Mouse (Mus musculus) embryonic facial prominence, embryonic 12.5 days (tissue): ENCODE measurements around the gene Serpinb8. TPM values are rescaled to one million over a fixed set of nuclear protein-coding genes. Genes with fewer than 3 reads are reported as not detected.

Source experiments
- ATAC-seq: fragments of 200-750 bp; cut with Nextera tagmentation; 2 replicates; pipeline ENCODE4 v1.8.0; 2017; ENCODE audit not compliant: insufficient number of reproducible peaks, insufficient read depth, low FRiP score, low TSS enrichment
- H3K27ac ChIP-seq: fragments of 300-500 bp; sonication (generic); 2 replicates; pipeline ENCODE4 v1.5.1; 2016; ENCODE audit warnings: mild to moderate bottlenecking
- H3K27me3 ChIP-seq: fragments of 300-500 bp; sonication (generic); 2 replicates; pipeline ENCODE4 v1.6.1; 2016; ENCODE audit warnings: mild to moderate bottlenecking, moderate library complexity
- H3K36me3 ChIP-seq: fragments of 300-500 bp; sonication (generic); 2 replicates; pipeline ENCODE4 v1.6.1; 2016; ENCODE audit warnings: mild to moderate bottlenecking
- H3K4me1 ChIP-seq: fragments of 300-500 bp; sonication (generic); 2 replicates; pipeline ENCODE4 v1.6.1; 2016
- H3K4me2 ChIP-seq: fragments of 300-500 bp; sonication (generic); replicated peaks from 2 replicates; pipeline ENCODE4 v1.6.1; 2016; ENCODE audit warnings: mild to moderate bottlenecking, moderate library complexity
- H3K4me3 ChIP-seq: fragments of 300-500 bp; sonication (generic); 2 replicates; pipeline ENCODE4 v1.5.1; 2016; ENCODE audit warnings: mild to moderate bottlenecking
- H3K9ac ChIP-seq: fragments of 300-500 bp; sonication (generic); 2 replicates; pipeline ENCODE4 v1.6.1; 2016; ENCODE audit warnings: mild to moderate bottlenecking, moderate library complexity
- H3K9me3 ChIP-seq: fragments of 300-500 bp; sonication (generic); 2 replicates; pipeline ENCODE4 v1.6.1; 2016; ENCODE audit warnings: mild to moderate bottlenecking, moderate library complexity
- WGBS: fragments of 180-500 bp; shearing (Covaris S2); methylation state at CpG from one replicate; pipeline ENCODE4 v1.1.7; 2016; 5-methylcytosine and 5-hydroxymethylcytosine counted together
- polyA plus RNA-seq: library from polyadenylated mRNA; unstranded; fragments of >200 nt; fragmentation: Nextera tagmentation; extraction: Ambion mirVana; gene quantifications from 2 replicates; pipeline ENCODE4 v1.2.1, GENCODE M21; 2016

Serpinb8 gene
- polyA plus RNA-seq, result 1.3 and 1.4 TPM in 2 replicates

- H3K9ac ChIP-seq, result no peak within 1 kb of the TSS
- WGBS, result 57% methylated on average over 10 of the region's 10 CpGs
- no peaks in the 10 kb centered on the region for H3K27me3 ChIP-seq
- 0 out of 2 replicates have a peak, but pooled peaks cover 3% of the 10 kb centered on the region for H3K4me1 ChIP-seq
- no peak for ATAC-seq
- no peak within 1 kb of the TSS for H3K4me2 ChIP-seq
- H3K27ac ChIP-seq, result no peak within 1 kb of the TSS
- no peaks in the 10 kb centered on the region for H3K9me3 ChIP-seq
- no peaks in the 10 kb centered on the region for H3K36me3 ChIP-seq
- no peak within 1 kb of the TSS for H3K4me3 ChIP-seq
Observed at GRCm38 (mm10) chr1:107589691-107590470, at the start of gene Serpinb8. Gene Serpinb8 (plus strand): TSS chr1:107590006.

- H3K9ac ChIP-seq, result no peak overlapping the region
- no peak overlapping the region for H3K4me3 ChIP-seq
- no peak overlapping the region for H3K4me2 ChIP-seq
- ATAC-seq, result no peak
- H3K36me3 ChIP-seq, result no peaks in the 10 kb centered on the region
- H3K9me3 ChIP-seq, result no peaks in the 10 kb centered on the region
- WGBS, result 90% methylated on average over 3 of the region's 3 CpGs
- H3K27ac ChIP-seq, result no peak overlapping the region
- H3K4me1 ChIP-seq, result no peaks in the 10 kb centered on the region
- H3K27me3 ChIP-seq, result no peaks in the 10 kb centered on the region
Observed at GRCm38 (mm10) chr1:107559494-107559893, 30.3 kb upstream of the Serpinb8 start.

- no peaks in the 10 kb centered on the region for H3K36me3 ChIP-seq
- H3K27ac ChIP-seq, result no peak overlapping the region
- no peak overlapping the region for H3K9ac ChIP-seq
- H3K4me2 ChIP-seq, result no peak overlapping the region
- no peaks in the 10 kb centered on the region for H3K27me3 ChIP-seq
- 65% methylated on average over 1 of the region's 1 CpGs for WGBS
- no peak for ATAC-seq
- H3K4me1 ChIP-seq, result no peaks in the 10 kb centered on the region
- H3K9me3 ChIP-seq, result no peaks in the 10 kb centered on the region
- H3K4me3 ChIP-seq, result no peak overlapping the region
Observed at GRCm38 (mm10) chr1:107562110-107562509, 27.7 kb upstream of the Serpinb8 start.

- H3K9me3 ChIP-seq, result no peaks in the 10 kb centered on the region
- H3K4me2 ChIP-seq, result no peak overlapping the region
- no peaks in the 10 kb centered on the region for H3K4me1 ChIP-seq
- no peak overlapping the region for H3K4me3 ChIP-seq
- no peak overlapping the region for H3K9ac ChIP-seq
- ATAC-seq, result no peak
- no peaks in the 10 kb centered on the region for H3K27me3 ChIP-seq
- H3K36me3 ChIP-seq, result no peaks in the 10 kb centered on the region
- H3K27ac ChIP-seq, result no peak overlapping the region
Observed at GRCm38 (mm10) chr1:107565644-107566043, 24.2 kb upstream of the Serpinb8 start.

GRCm38 (mm10) chr1:107576094-107576493 is 13.7 kb upstream of the Serpinb8 start:
- Histone ChIP-seq H3K9ac (no peak overlapping the region), H3K27me3 (no peaks in the 10 kb centered on the region), H3K9me3 (no peaks in the 10 kb centered on the region), H3K4me3 (no peak overlapping the region), H3K27ac (no peak overlapping the region), H3K4me1 (no peaks in the 10 kb centered on the region), H3K36me3 (no peaks in the 10 kb centered on the region), H3K4me2 (no peak overlapping the region)
- WGBS, result 91% methylated on average over 2 of the region's 2 CpGs
- ATAC-seq, result no peak

- no peaks in the 10 kb centered on the region for H3K36me3 ChIP-seq
- no peak overlapping the region for H3K27ac ChIP-seq
- ATAC-seq, result no peak
- no peak overlapping the region for H3K9ac ChIP-seq
- H3K4me3 ChIP-seq, result no peak overlapping the region
- no peaks in the 10 kb centered on the region for H3K27me3 ChIP-seq
- no peaks in the 10 kb centered on the region for H3K9me3 ChIP-seq
- H3K4me1 ChIP-seq, result no peaks in the 10 kb centered on the region
- no peak overlapping the region for H3K4me2 ChIP-seq
- WGBS, result 88% methylated on average over 1 of the region's 1 CpGs
Observed at GRCm38 (mm10) chr1:107577514-107577913, 12.3 kb upstream of the Serpinb8 start.

- H3K4me3 ChIP-seq, result no peak overlapping the region
- no peaks in the 10 kb centered on the region for H3K36me3 ChIP-seq
- no peak for ATAC-seq
- no peak overlapping the region for H3K9ac ChIP-seq
- H3K27ac ChIP-seq, result no peak overlapping the region
- WGBS, result 77% methylated on average over 1 of the region's 1 CpGs
- no peaks in the 10 kb centered on the region for H3K4me1 ChIP-seq
- no peaks in the 10 kb centered on the region for H3K27me3 ChIP-seq
- H3K9me3 ChIP-seq, result no peaks in the 10 kb centered on the region
- H3K4me2 ChIP-seq, result no peak overlapping the region
Observed at GRCm38 (mm10) chr1:107581220-107581619, 8.6 kb upstream of the Serpinb8 start.

- Histone ChIP-seq H3K4me1 (no peaks in the 10 kb centered on the region), H3K9ac (no peak overlapping the region), H3K36me3 (no peaks in the 10 kb centered on the region), H3K27me3 (no peaks in the 10 kb centered on the region), H3K4me2 (no peak overlapping the region), H3K27ac (no peak overlapping the region), H3K9me3 (no peaks in the 10 kb centered on the region), H3K4me3 (no peak overlapping the region)
- ATAC-seq, result no peak
Observed at GRCm38 (mm10) chr1:107582900-107583299, 6.9 kb upstream of the Serpinb8 start.

GRCm38 (mm10) chr1:107583958-107584376 is 5.8 kb upstream of the Serpinb8 start:
- Histone ChIP-seq H3K9ac (no peak overlapping the region), H3K4me2 (no peak overlapping the region), H3K27ac (no peak overlapping the region), H3K27me3 (no peaks in the 10 kb centered on the region), H3K4me1 (no peaks in the 10 kb centered on the region), H3K4me3 (no peak overlapping the region), H3K36me3 (no peaks in the 10 kb centered on the region), H3K9me3 (no peaks in the 10 kb centered on the region)
- 41% methylated on average over 1 of the region's 1 CpGs for WGBS
- no peak for ATAC-seq

GRCm38 (mm10) chr1:107584932-107585331 is 4.9 kb upstream of the Serpinb8 start:
- H3K4me3 ChIP-seq, result no peak overlapping the region
- no peak overlapping the region for H3K4me2 ChIP-seq
- H3K9ac ChIP-seq, result no peak overlapping the region
- 86% methylated on average over 3 of the region's 3 CpGs for WGBS
- ATAC-seq, result no peak
- H3K36me3 ChIP-seq, result no peaks in the 10 kb centered on the region
- no peaks in the 10 kb centered on the region for H3K27me3 ChIP-seq
- no peak overlapping the region for H3K27ac ChIP-seq
- H3K4me1 ChIP-seq, result 0 out of 2 replicates have a peak, but pooled peaks cover 2% of the 10 kb centered on the region
- H3K9me3 ChIP-seq, result no peaks in the 10 kb centered on the region

GRCm38 (mm10) chr1:107586196-107586595 is 3.6 kb upstream of the Serpinb8 start:
- Histone ChIP-seq H3K4me2 (no peak overlapping the region), H3K4me1 (0 out of 2 replicates have a peak, but pooled peaks cover 3% of the 10 kb centered on the region), H3K9me3 (no peaks in the 10 kb centered on the region), H3K36me3 (no peaks in the 10 kb centered on the region), H3K27me3 (no peaks in the 10 kb centered on the region), H3K4me3 (no peak overlapping the region), H3K27ac (no peak overlapping the region), H3K9ac (no peak overlapping the region)
- ATAC-seq, result no peak
- WGBS, result 92% methylated on average over 3 of the region's 3 CpGs

GRCm38 (mm10) chr1:107588206-107588605 is 1.6 kb upstream of the Serpinb8 start:
- no peak for ATAC-seq

More at GRCm38 (mm10) chr1:107588206-107588605, 1.6 kb upstream of the Serpinb8 start:
- Histone ChIP-seq H3K9ac (no peak overlapping the region), H3K27ac (no peak overlapping the region), H3K27me3 (no peaks in the 10 kb centered on the region), H3K36me3 (no peaks in the 10 kb centered on the region), H3K9me3 (no peaks in the 10 kb centered on the region), H3K4me3 (no peak overlapping the region), H3K4me2 (no peak overlapping the region), H3K4me1 (0 out of 2 replicates have a peak, but pooled peaks cover 3% of the 10 kb centered on the region)
